Mouse (Mus musculus): ENCODE results near the gene Glra1. TPM values are rescaled to one million over a fixed set of nuclear protein-coding genes. Genes with fewer than 3 reads are reported as not detected.

Glra1 gene
- total and polyA plus RNA-seq, 3 experiments = 0.11 TPM; not detected in 2

GRCm38 (mm10) chr11:55601447-55602065, 6.4 kb downstream of the Glra1 start:
- no peaks in the 10 kb centered on the region for H3K36me3 ChIP-seq (replicated peaks)
- ATAC-seq (ENCODE audit: extremely low read depth, insufficient number of reproducible peaks, low FRiP score, poor library complexity, severe bottlenecking) (no peak), DNase-seq (ENCODE audit: low spot score) (no peak)
- no peaks in the 10 kb centered on the region for H3K4me1 ChIP-seq (ENCODE audit: insufficient read depth, low read depth, low read length)
- no peaks in the 10 kb centered on the region for H3K27me3 ChIP-seq (ENCODE audit: insufficient read depth, low read length)
- TF ChIP-seq CTCF (IDR thresholded peaks at IDR 0.05; ENCODE audit: low read depth, low read length) = no peak
- no peak for TF ChIP-seq POLR2AphosphoS5 (IDR thresholded peaks at IDR 0.05; ENCODE audit: insufficient replicate concordance, low read depth, low read length)
- no peak for TF ChIP-seq TAL1 (conservative IDR thresholded peaks at IDR 0.05; ENCODE audit: low read depth, low read length)
- no peak for TF ChIP-seq GATA2 (IDR thresholded peaks at IDR 0.05; ENCODE audit: borderline replicate concordance, low read depth, low read length)
- no peak for TF ChIP-seq GATA1 (IDR thresholded peaks at IDR 0.05; ENCODE audit: borderline replicate concordance, low read length)
- H3K9me3 ChIP-seq (replicated peaks) = peaks cover 9% of the 10 kb centered on the region
- no peak overlapping the region for H3K4me3 ChIP-seq (ENCODE audit: low read depth, low read length)

DNA sequence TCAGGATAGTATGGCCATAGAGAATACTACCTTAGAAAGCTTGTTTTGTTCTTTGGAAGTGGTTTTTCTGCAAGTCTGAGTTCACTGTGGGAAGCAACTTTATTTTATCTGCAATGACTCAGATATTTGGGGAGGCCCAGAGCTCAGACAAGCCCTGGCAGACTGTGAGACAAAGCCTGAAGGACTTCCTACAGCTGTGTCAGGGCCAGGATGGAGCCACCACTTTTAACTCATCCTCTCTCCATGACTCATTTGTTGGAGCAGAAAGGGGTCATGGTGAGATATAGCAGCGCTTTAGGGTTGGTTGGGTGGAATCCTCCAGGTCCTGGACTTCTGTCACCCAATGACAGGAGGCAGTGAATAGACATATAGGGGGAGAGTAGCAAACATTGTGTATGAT, 12.3 kb downstream of the Glra1 start:
- ATAC-seq (ENCODE audit: extremely low read depth, insufficient number of reproducible peaks, low FRiP score, poor library complexity, severe bottlenecking) (no peak), DNase-seq (ENCODE audit: low spot score) (no peak)
- Histone ChIP-seq H3K4me1 (ENCODE audit: insufficient read depth, low read depth, low read length) (no peaks in the 10 kb centered on the region), H3K36me3 (replicated peaks) (no peaks in the 10 kb centered on the region), H3K9me3 (replicated peaks) (no peaks in the 10 kb centered on the region), H3K27me3 (ENCODE audit: insufficient read depth, low read length) (no peaks in the 10 kb centered on the region), H3K4me3 (ENCODE audit: low read depth, low read length) (no peak overlapping the region)
- TF ChIP-seq GATA2 (IDR thresholded peaks at IDR 0.05; ENCODE audit: borderline replicate concordance, low read depth, low read length) = no peak
- no peak for TF ChIP-seq TAL1 (conservative IDR thresholded peaks at IDR 0.05; ENCODE audit: low read depth, low read length)
- TF ChIP-seq POLR2AphosphoS5 (IDR thresholded peaks at IDR 0.05; ENCODE audit: insufficient replicate concordance, low read depth, low read length) = no peak
- no peak for TF ChIP-seq GATA1 (IDR thresholded peaks at IDR 0.05; ENCODE audit: borderline replicate concordance, low read length)
- no peak for TF ChIP-seq CTCF (IDR thresholded peaks at IDR 0.05; ENCODE audit: low read depth, low read length)

- DNase-seq (ENCODE audit: low spot score) = no peak
- no peaks in the 10 kb centered on the region for H3K27me3 ChIP-seq (ENCODE audit: insufficient read depth, low read length)
- H3K36me3 ChIP-seq (replicated peaks) = no peaks in the 10 kb centered on the region
- H3K4me1 ChIP-seq (ENCODE audit: insufficient read depth, low read depth, low read length) = no peaks in the 10 kb centered on the region
- no peaks in the 10 kb centered on the region for H3K9me3 ChIP-seq (replicated peaks)
- no peak for ATAC-seq (ENCODE audit: extremely low read depth, insufficient number of reproducible peaks, low FRiP score, poor library complexity, severe bottlenecking)
- TF ChIP-seq GATA1 (IDR thresholded peaks at IDR 0.05; ENCODE audit: borderline replicate concordance, low read length) (no peak), CTCF (IDR thresholded peaks at IDR 0.05; ENCODE audit: low read depth, low read length) (no peak), TAL1 (conservative IDR thresholded peaks at IDR 0.05; ENCODE audit: low read depth, low read length) (no peak), POLR2AphosphoS5 (IDR thresholded peaks at IDR 0.05; ENCODE audit: insufficient replicate concordance, low read depth, low read length) (no peak), GATA2 (IDR thresholded peaks at IDR 0.05; ENCODE audit: borderline replicate concordance, low read depth, low read length) (no peak)
- H3K4me3 ChIP-seq (ENCODE audit: low read depth, low read length) = no peak overlapping the region
These were observed 13.6 kb downstream of the Glra1 start for GRCm38 (mm10) chr11:55594411-55594810.

DNA sequence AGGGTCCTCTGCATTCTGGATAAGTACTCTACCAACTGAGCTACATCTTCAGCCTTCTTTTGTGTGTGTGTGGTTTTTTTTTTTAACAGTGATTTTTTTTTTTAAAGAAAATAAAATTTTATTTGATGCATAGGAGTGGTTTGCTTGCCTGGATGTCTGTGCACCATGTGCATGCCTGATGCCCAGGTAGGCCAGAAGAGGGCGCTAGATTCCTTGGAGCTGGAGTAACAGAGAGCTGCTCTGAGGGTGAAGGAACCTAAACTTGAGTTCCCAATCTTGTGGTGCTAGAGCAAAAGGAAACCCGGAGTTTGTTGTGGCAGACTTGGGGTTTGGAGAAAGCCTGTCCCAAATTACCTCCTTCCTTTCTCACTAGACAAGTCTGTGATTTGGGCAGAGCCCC, 16.8 kb downstream of the Glra1 start:
- H3K36me3 ChIP-seq (replicated peaks) = no peaks in the 10 kb centered on the region
- TF ChIP-seq TAL1 (conservative IDR thresholded peaks at IDR 0.05; ENCODE audit: low read depth, low read length) = no peak
- no peak for TF ChIP-seq GATA2 (IDR thresholded peaks at IDR 0.05; ENCODE audit: borderline replicate concordance, low read depth, low read length)
- TF ChIP-seq GATA1 (IDR thresholded peaks at IDR 0.05; ENCODE audit: borderline replicate concordance, low read length) = no peak
- no peak for TF ChIP-seq CTCF (IDR thresholded peaks at IDR 0.05; ENCODE audit: low read depth, low read length)
- TF ChIP-seq POLR2AphosphoS5 (IDR thresholded peaks at IDR 0.05; ENCODE audit: insufficient replicate concordance, low read depth, low read length) = no peak
- no peaks in the 10 kb centered on the region for H3K9me3 ChIP-seq (replicated peaks)
- no peaks in the 10 kb centered on the region for H3K27me3 ChIP-seq (ENCODE audit: insufficient read depth, low read length)
- no peak for ATAC-seq (ENCODE audit: extremely low read depth, insufficient number of reproducible peaks, low FRiP score, poor library complexity, severe bottlenecking)
- no peaks in the 10 kb centered on the region for H3K4me1 ChIP-seq (ENCODE audit: insufficient read depth, low read depth, low read length)
- no peak overlapping the region for H3K4me3 ChIP-seq (ENCODE audit: low read depth, low read length)
- DNase-seq (ENCODE audit: low spot score) = no peak

- Histone ChIP-seq H3K27me3 (ENCODE audit: insufficient read depth, low read length) (no peaks in the 10 kb centered on the region), H3K4me1 (ENCODE audit: insufficient read depth, low read depth, low read length) (no peaks in the 10 kb centered on the region), H3K4me3 (ENCODE audit: low read depth, low read length) (no peak overlapping the region), H3K36me3 (replicated peaks) (no peaks in the 10 kb centered on the region), H3K9me3 (replicated peaks) (no peaks in the 10 kb centered on the region)
- no peak for DNase-seq (ENCODE audit: low spot score)
- TF ChIP-seq GATA2 (IDR thresholded peaks at IDR 0.05; ENCODE audit: borderline replicate concordance, low read depth, low read length) = no peak
- no peak for TF ChIP-seq GATA1 (IDR thresholded peaks at IDR 0.05; ENCODE audit: borderline replicate concordance, low read length)
- TF ChIP-seq POLR2AphosphoS5 (IDR thresholded peaks at IDR 0.05; ENCODE audit: insufficient replicate concordance, low read depth, low read length) = no peak
- no peak for TF ChIP-seq CTCF (IDR thresholded peaks at IDR 0.05; ENCODE audit: low read depth, low read length)
- no peak for TF ChIP-seq TAL1 (conservative IDR thresholded peaks at IDR 0.05; ENCODE audit: low read depth, low read length)
- ATAC-seq (ENCODE audit: extremely low read depth, insufficient number of reproducible peaks, low FRiP score, poor library complexity, severe bottlenecking) = no peak
These were observed 18.4 kb downstream of the Glra1 start for GRCm38 (mm10) chr11:55589376-55590167.

DNA sequence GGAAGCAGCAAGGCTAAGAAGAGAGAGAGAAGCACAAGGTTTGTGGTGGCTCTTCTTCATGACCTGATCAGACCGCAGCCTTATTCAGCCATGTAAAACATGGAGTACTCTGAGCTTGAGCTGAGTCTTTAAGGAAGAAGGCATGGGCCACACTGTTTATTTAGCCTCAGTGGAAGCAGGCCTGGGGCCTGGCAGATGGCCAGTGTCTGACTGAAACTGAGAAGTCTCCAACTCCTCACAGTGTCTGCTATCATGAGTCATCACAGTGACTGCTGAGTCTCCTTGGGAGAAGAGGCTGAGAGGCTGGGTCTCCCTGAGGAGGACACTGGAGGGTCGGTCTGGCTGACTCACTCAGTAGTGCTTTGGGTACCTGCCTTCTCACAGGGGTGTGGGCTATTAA, 33.6 kb downstream of the Glra1 start:
- no peaks in the 10 kb centered on the region for H3K4me1 ChIP-seq (ENCODE audit: insufficient read depth, low read depth, low read length)
- no peaks in the 10 kb centered on the region for H3K9me3 ChIP-seq (replicated peaks)
- no peaks in the 10 kb centered on the region for H3K27me3 ChIP-seq (ENCODE audit: insufficient read depth, low read length)
- DNase-seq (ENCODE audit: low spot score) = no peak
- TF ChIP-seq POLR2AphosphoS5 (IDR thresholded peaks at IDR 0.05; ENCODE audit: insufficient replicate concordance, low read depth, low read length) (no peak), CTCF (IDR thresholded peaks at IDR 0.05; ENCODE audit: low read depth, low read length) (no peak), GATA2 (IDR thresholded peaks at IDR 0.05; ENCODE audit: borderline replicate concordance, low read depth, low read length) (no peak), TAL1 (conservative IDR thresholded peaks at IDR 0.05; ENCODE audit: low read depth, low read length) (no peak), GATA1 (IDR thresholded peaks at IDR 0.05; ENCODE audit: borderline replicate concordance, low read length) (no peak)
- H3K4me3 ChIP-seq (ENCODE audit: low read depth, low read length) = no peak overlapping the region
- no peak for ATAC-seq (ENCODE audit: extremely low read depth, insufficient number of reproducible peaks, low FRiP score, poor library complexity, severe bottlenecking)
- H3K36me3 ChIP-seq (replicated peaks) = no peaks in the 10 kb centered on the region
